In the genomic region with DNA sequence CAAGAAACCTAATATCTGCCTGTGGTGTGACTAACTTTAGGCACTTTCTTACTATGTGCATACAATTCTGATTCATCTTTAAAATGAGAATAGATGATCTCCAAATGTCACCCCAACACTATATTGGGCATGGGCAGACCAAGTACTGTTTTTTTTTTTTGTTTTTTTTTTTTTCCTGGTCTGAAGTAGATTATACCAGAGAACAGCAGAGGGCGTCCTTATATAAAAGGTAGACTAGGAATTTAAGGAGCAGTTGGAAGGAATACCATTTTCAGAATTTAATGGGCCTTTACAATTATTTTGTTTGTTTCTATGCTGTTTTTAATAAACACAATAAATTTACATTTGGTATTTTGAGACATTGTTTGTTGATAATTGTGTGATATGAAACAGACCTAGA, we compare ENCODE assay signal across 20 mouse cellular contexts.
DNase-seq lines count a peak whose midpoint lies in the region; ATAC-seq and TF ChIP-seq lines count a peak whose summit lies in the region.
"Had no signal": no experiment of that assay in that cellular context is flagged by ENCODE, and none has a peak within 500 bp of the region (broad histone marks: within the 10 kb centered on the region; RNA-seq: fewer than 3 reads in every experiment).

No protein-coding gene starts in this region.

- H3K4me1 ChIP-seq in intestine, postnatal 0 days (replicated peaks; ENCODE audit: control insufficient read depth, insufficient read depth, low read length), result no peaks in the 10 kb centered on the region
- H3K4me1 ChIP-seq in intestine, embryonic 16.5 days (ENCODE audit: control insufficient read depth, insufficient read depth, low read length), result no peaks in the 10 kb centered on the region
- no peaks in the 10 kb centered on the region for H3K4me1 ChIP-seq in midbrain, postnatal 0 days (ENCODE audit: insufficient read depth, low read length)
- H3K4me1 ChIP-seq in midbrain, embryonic 11.5 days (ENCODE audit: control insufficient read depth, insufficient read depth, low read length), result no peaks in the 10 kb centered on the region
- no peaks in the 10 kb centered on the region for H3K4me1 ChIP-seq in heart, embryonic 10.5 days
- H3K4me1 ChIP-seq: embryonic facial prominence, embryonic 10.5 days; heart, embryonic 15.5 days; neural tube, embryonic 12.5 days had no signal

- H3K36me3 ChIP-seq in intestine, postnatal 0 days (ENCODE audit: control insufficient read depth, insufficient read depth), result no peaks in the 10 kb centered on the region
- H3K36me3 ChIP-seq in intestine, embryonic 16.5 days (ENCODE audit: control insufficient read depth, insufficient read depth, low read length), result no peaks in the 10 kb centered on the region
- no peaks in the 10 kb centered on the region for H3K36me3 ChIP-seq in midbrain, postnatal 0 days (ENCODE audit: insufficient read depth, low read length)
- no peaks in the 10 kb centered on the region for H3K36me3 ChIP-seq in midbrain, embryonic 11.5 days (ENCODE audit: control insufficient read depth, insufficient read depth, low read length)
- H3K36me3 ChIP-seq in heart, embryonic 10.5 days, result no peaks in the 10 kb centered on the region
- H3K36me3 ChIP-seq: embryonic facial prominence, embryonic 10.5 days; heart, embryonic 15.5 days; neural tube, embryonic 12.5 days had no signal

- DNase-seq in midbrain, postnatal 0 days (ENCODE audit: low spot score), result peak; percentile 33
- no peak for DNase-seq in midbrain, embryonic 11.5 days (ENCODE audit: low spot score, missing footprints)
- DNase-seq in R1 (ENCODE audit: low read depth, low spot score), result peak; percentile 1
- no peak for DNase-seq in adrenal gland, adult 18-20 months (ENCODE audit: low spot score in 2 of 2)
- DNase-seq in heart, embryonic 10.5 days (ENCODE audit: low spot score), result no peak
- DNase-seq: adrenal gland, postnatal 10 days; cerebellum, adult 8-10 months; kidney, adult 2 months; kidney, postnatal 36 days; lung, postnatal 4 days; thymus, adult 2 months had no signal

- WGBS in intestine, postnatal 0 days, result 0% methylated on average over 1 of the region's 1 CpGs
- 0% methylated on average over 1 of the region's 1 CpGs for WGBS in intestine, embryonic 16.5 days
- 10% methylated on average over 1 of the region's 1 CpGs for WGBS in midbrain, postnatal 0 days
- WGBS in midbrain, embryonic 11.5 days, result 7% methylated on average over 1 of the region's 1 CpGs
- 5% methylated on average over 1 of the region's 1 CpGs for WGBS in heart, embryonic 10.5 days

- H3K27me3 ChIP-seq in intestine, postnatal 0 days (replicated peaks; ENCODE audit: control insufficient read depth, insufficient read depth, low read length), result no peaks in the 10 kb centered on the region
- H3K27me3 ChIP-seq in intestine, embryonic 16.5 days (replicated peaks; ENCODE audit: control insufficient read depth, insufficient read depth, low read length), result no peaks in the 10 kb centered on the region
- H3K27me3 ChIP-seq in midbrain, postnatal 0 days (ENCODE audit: insufficient read depth, low read length), result no peaks in the 10 kb centered on the region
- no peaks in the 10 kb centered on the region for H3K27me3 ChIP-seq in midbrain, embryonic 11.5 days (ENCODE audit: control insufficient read depth, insufficient read depth, low read length)
- H3K27me3 ChIP-seq in heart, embryonic 10.5 days (ENCODE audit: insufficient read depth, poor library complexity, severe bottlenecking), result no peaks in the 10 kb centered on the region
- H3K27me3 ChIP-seq: heart, embryonic 15.5 days; neural tube, embryonic 12.5 days had no signal

- TF ChIP-seq CTCF in intestine, postnatal 0 days (IDR thresholded peaks at IDR 0.05; ENCODE audit: low read depth), result peak; percentile 35
- peak; percentile 49 for TF ChIP-seq CTCF in midbrain, postnatal 0 days (IDR thresholded peaks at IDR 0.05)

- H3K4me2 ChIP-seq in intestine, postnatal 0 days (replicated peaks; ENCODE audit: low read depth), result no peak overlapping the region
- H3K4me2 ChIP-seq in intestine, embryonic 16.5 days (ENCODE audit: low read depth, low read length), result no peak overlapping the region
- no peak overlapping the region for H3K4me2 ChIP-seq in midbrain, postnatal 0 days (ENCODE audit: low read depth, low read length, poor library complexity, severe bottlenecking)
- H3K4me2 ChIP-seq in midbrain, embryonic 11.5 days, result no peak overlapping the region
- H3K4me2 ChIP-seq: heart, embryonic 15.5 days; hindbrain, embryonic 14.5 days; neural tube, embryonic 12.5 days had no signal

- H3K27ac ChIP-seq in intestine, postnatal 0 days (ENCODE audit: low read depth, low read length), result no peak overlapping the region
- H3K27ac ChIP-seq in intestine, embryonic 16.5 days (ENCODE audit: low read length), result no peak overlapping the region
- no peak overlapping the region for H3K27ac ChIP-seq in midbrain, postnatal 0 days (ENCODE audit: low read depth, low read length)
- no peak overlapping the region for H3K27ac ChIP-seq in midbrain, embryonic 11.5 days (ENCODE audit: low read depth, low read length)
- H3K27ac ChIP-seq in heart, embryonic 10.5 days, result no peak overlapping the region
- H3K27ac ChIP-seq: embryonic facial prominence, embryonic 10.5 days; heart, embryonic 15.5 days; hindbrain, embryonic 14.5 days; liver, embryonic 14.5 days; neural tube, embryonic 12.5 days had no signal

- ATAC-seq in intestine, postnatal 0 days, result no peak
- no peak for ATAC-seq in intestine, embryonic 16.5 days
- ATAC-seq in midbrain, postnatal 0 days (ENCODE audit: low FRiP score), result no peak
- no peak for ATAC-seq in midbrain, embryonic 11.5 days (ENCODE audit: low FRiP score)
- ATAC-seq: midbrain, embryonic 16.5 days had no signal

- no peak overlapping the region for H3K9ac ChIP-seq in intestine, postnatal 0 days (ENCODE audit: low read depth, low read length)
- H3K9ac ChIP-seq in intestine, embryonic 16.5 days (ENCODE audit: low read depth, low read length), result no peak overlapping the region
- H3K9ac ChIP-seq in midbrain, postnatal 0 days (replicated peaks; ENCODE audit: low read length, poor library complexity, severe bottlenecking), result no peak overlapping the region
- H3K9ac ChIP-seq in midbrain, embryonic 11.5 days (ENCODE audit: low read length), result no peak overlapping the region
- H3K9ac ChIP-seq: heart, embryonic 15.5 days; hindbrain, embryonic 14.5 days; liver, embryonic 14.5 days; neural tube, embryonic 12.5 days had no signal

- no peak overlapping the region for H3K4me3 ChIP-seq in intestine, postnatal 0 days (ENCODE audit: low read depth, low read length)
- H3K4me3 ChIP-seq in intestine, embryonic 16.5 days (ENCODE audit: low read length), result no peak overlapping the region
- H3K4me3 ChIP-seq in midbrain, postnatal 0 days (ENCODE audit: low read depth, low read length), result no peak overlapping the region
- H3K4me3 ChIP-seq in midbrain, embryonic 11.5 days (ENCODE audit: low read depth, low read length), result no peak overlapping the region
- H3K4me3 ChIP-seq in heart, embryonic 10.5 days, result no peak overlapping the region
- H3K4me3 ChIP-seq: embryonic facial prominence, embryonic 10.5 days; erythroblast, embryonic 14.5 days; heart, embryonic 15.5 days; neural tube, embryonic 12.5 days had no signal

- H3K9me3 ChIP-seq in intestine, postnatal 0 days (ENCODE audit: control insufficient read depth), result no peaks in the 10 kb centered on the region
- H3K9me3 ChIP-seq in intestine, embryonic 16.5 days (ENCODE audit: control insufficient read depth, low read length), result no peaks in the 10 kb centered on the region
- no peaks in the 10 kb centered on the region for H3K9me3 ChIP-seq in midbrain, postnatal 0 days (ENCODE audit: low read length)
- H3K9me3 ChIP-seq in midbrain, embryonic 11.5 days (ENCODE audit: control insufficient read depth, low read length), result no peaks in the 10 kb centered on the region
- no peaks in the 10 kb centered on the region for H3K9me3 ChIP-seq in heart, embryonic 10.5 days
- H3K9me3 ChIP-seq: embryonic facial prominence, embryonic 10.5 days; heart, embryonic 15.5 days; neural tube, embryonic 12.5 days had no signal

Comparison
In these comparisons a context has a peak if more than half of its experiments do, and no peak if none do; other contexts are left out.
1. DNase-seq: peak in midbrain, postnatal 0 days (single experiment) and R1 (single experiment); none in midbrain, embryonic 11.5 days (single experiment), adrenal gland, adult 18-20 months (0 of 2) and heart, embryonic 10.5 days (single experiment).